Mouse (Mus musculus): ENCODE results near the gene Cd83.

- TF ChIP-seq CTCF (IDR thresholded peaks at IDR 0.05; ENCODE audit: low read depth) (no peak), EP300 (IDR thresholded peaks at IDR 0.05; ENCODE audit: low read depth) (no peak)
These were observed 44.3 kb upstream of the Cd83 start for GRCm38 (mm10) chr13:43740276-43740608.

Data from heart, postnatal 0 days (tissue).